Mouse (Mus musculus): ENCODE results near the gene Hs3st3b1.

Hs3st3b1 gene

DNA sequence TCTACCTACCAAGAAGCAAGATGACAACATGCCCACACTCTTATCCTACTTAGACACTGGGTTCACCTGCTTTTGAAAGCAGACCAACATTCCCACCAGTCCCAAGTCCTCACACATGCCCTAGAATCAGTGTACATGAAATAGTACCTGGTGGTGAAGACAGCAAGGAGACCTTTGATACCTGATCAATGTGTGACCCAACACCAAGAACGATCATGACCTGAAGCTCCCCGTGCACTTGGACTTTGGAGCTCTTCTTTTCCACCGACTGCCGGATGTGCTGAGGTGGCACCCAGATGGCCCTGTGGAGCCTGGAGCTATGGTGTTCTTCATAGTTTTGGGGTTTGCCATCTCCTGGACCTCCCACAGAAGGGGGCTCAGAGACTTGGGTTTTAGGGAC is 43.5 kb downstream of the Hs3st3b1 start:
- no peak for DNase-seq

DNA sequence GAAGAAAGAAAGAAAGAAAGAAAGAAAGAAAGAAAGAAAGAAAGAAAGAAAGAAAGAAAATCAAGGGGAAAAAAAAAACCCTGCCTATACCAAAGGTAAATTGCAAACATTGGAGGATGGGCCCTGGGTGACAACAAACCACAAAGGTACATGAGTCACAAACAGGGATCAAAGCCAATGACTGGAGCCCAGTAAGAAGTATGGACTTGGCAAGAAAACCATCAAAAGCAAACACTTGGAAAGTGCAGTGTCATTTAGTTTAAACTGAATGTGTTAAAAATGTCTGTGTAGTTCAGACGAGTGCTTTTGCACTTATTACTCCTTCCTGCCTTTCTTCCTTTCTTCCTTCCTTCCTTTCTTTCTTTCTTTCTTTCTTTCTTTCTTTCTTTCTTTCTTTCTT is 59.3 kb downstream of the Hs3st3b1 start:
- DNase-seq, result no peak

DNA sequence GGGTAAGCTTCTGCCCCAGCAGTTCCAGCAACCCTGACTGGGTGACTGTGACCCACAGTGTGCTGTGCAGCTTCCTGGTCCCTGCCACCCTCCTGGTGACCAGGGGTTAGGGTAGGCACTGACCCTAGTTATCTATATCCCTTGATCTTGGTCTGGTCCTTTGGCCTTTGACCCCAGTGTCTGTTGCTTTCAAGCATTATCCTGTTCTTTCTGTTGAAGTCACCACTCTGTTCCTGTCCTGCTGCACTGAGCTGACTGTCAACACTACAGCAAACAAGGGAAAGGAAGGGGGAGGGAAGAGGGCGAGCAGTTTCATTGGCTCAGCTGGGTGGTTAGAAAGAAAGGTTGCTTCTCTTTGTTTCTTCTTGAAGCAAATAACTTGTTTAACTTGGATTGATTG is 60.1 kb downstream of the Hs3st3b1 start:
- no peak for DNase-seq

DNA sequence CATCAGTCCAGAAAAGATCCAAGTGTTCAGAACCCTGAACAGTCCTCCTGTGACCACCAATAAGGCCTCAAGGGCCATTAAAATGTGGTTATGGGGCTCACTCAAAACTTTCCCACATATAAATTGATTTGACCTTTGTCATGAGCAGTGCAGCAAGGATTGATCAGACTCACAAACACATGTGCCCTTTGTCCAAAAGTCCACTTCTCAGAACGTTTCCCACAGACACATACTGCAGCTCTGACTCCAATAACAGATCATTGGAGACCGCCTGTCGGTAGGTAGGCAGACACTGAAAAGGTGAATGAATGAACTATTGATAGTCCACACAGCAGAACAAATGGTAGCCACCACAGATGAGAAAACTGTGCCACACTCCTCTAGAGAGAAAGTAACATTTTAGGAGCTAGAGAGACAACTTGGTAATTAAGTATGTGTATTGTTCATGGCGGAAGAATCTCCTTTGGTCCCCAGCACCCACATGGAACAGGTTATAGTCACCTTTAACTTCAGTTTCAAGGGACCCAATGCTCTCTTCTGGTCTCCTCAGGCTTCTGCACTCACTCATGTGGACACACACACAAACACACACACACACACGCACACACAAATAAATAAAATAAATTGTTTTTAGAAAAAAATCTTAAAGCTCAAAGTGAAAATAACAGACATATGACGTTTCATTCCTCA is 70.9 kb downstream of the Hs3st3b1 start:
- no peak for DNase-seq

DNA sequence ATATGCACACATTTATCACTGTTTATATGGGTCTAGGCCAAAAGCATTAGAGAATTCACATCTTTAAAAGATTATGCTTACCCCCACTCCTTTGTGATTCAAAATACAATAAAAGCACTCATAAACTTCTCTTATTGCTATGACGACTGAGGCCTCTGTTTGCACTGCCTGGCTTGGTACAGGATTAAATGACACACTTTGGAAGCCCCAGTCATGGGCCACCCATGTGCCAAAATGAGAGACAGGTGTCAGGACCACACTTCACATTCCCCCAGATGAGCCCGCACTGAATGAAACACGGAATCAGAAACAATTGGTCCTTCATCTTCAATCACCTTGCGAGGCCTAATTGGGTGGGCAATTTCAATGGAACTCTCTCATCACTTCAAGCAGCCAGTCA is 71.8 kb downstream of the Hs3st3b1 start:
- DNase-seq, result no peak

DNA sequence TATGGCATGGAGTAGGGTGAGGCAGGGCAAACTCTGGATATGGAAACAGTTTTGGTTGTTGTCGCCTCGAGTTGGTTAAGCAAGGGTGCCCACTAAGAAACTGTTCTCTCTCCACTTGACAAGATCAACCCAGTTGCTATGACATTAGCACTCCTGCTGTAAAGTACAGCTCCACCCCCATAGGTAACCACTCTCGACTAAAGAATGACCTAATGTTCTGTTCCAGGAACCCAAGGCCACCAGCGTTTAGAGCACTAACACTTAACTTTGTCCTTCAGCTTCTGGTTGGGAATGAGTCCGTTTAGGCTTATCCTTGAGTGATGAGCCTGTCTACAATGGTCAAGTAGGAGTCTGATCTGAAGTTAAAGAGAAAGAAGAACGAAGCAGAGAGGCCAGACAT is 76.7 kb downstream of the Hs3st3b1 start:
- no peak for DNase-seq

DNA sequence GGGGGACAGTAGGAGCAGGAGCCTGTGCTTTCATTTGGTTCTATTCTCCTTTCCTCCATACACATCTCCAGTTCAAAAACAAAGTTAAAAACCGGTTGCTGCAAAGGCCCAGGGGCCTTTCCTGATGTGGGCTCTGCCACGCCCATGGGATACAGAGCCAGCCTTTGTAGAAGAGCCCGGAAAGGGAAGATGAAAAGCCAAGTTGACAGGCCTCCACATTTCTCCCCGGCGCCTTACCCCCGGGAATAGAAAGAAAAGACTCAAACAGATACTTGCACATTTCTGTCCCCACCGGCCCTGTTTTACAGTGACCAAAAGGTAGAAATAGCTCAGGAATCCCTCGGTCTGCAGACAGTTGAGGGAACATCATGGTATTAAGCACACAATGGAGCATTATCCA is 77.4 kb downstream of the Hs3st3b1 start:
- DNase-seq, result no peak

DNA sequence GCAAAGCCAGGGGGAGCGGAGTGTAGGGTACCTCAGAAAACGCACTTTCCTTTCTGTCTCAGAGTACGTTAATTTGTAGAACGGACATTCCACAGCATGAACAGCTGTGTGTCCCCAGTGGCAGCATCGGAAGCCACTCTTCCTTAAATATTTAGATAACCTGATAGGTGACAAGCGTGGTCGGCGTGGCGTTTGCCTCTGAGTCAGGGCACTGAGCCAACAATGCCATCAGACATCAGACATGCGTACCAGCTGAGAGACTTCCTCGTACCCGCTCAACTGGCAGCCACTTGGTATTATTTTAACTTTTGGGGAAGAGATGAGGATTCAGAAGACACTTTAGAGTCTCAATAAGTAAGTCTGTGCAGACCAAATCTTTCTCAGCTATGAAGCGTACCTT is 84.6 kb downstream of the Hs3st3b1 start:
- no peak for DNase-seq

All from right cerebral cortex, adult 18-20 months (tissue).